Mouse (Mus musculus): Measurements from ENCODE around the gene Cct4.

Cct4 gene

GRCm38 (mm10) chr11:22990393-22991126 is at the start of gene Cct4:
Gene Cct4 (plus strand): TSS chr11:22990519.
- in situ Hi-C loops (cut with MboI), result no loop called here

DNA sequence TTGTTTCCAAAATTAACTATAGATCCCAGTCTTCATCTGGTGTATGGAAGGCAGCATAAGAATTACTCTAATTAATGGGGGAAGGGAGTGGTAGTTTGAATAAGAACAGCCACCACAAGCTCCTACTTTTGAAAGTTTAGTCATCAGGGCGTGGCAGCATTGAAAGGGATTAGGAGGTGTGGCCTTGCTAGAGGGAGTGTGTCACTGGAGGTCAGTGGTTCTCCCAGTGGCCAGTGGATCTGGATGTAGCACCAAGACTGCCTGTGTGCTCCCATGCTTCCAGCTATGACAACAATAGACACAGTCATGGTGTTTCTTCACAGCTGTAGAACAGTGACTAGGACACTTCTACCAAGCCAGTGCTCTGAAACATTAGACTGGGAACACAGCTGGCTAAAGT is 41.2 kb upstream of the Cct4 start:
- in situ Hi-C loops (cut with MboI), result no loop called here

GRCm38 (mm10) chr11:22950131-22950530 is 40.2 kb upstream of the Cct4 start:
- in situ Hi-C loops (cut with MboI), result loop anchor here (10.0 kb wide), 1 partner anchor 275 kb away; no protein-coding TSS in a partner anchor

DNA sequence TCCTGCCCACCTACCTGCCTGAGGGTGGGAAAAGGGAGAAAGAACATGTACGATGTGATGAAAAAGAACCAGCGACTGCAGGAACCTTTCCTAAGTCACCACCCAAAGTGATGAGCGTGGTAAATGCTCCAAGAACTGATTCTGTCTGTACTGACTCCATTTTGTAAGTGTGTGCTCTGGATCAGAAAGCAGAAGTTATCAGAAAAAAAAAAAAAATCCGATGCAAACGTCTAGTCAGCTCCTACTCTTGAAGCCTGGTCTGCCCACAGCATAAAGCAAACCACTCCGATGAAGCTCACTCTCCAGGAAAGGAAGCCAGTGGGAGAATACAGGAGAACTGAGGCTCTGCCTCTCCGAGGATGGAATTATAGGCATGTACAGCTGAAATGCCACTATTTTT is 37.7 kb upstream of the Cct4 start:
- in situ Hi-C loops (cut with MboI), result loop anchor here (10.0 kb wide), 1 partner anchor 278 kb away; no protein-coding TSS in a partner anchor

GRCm38 (mm10) chr11:22956346-22956745 is 34.0 kb upstream of the Cct4 start:
- in situ Hi-C loops (cut with MboI), result loop anchor here (5.0 to 10.0 kb wide), 2 partner anchors 282 to 334 kb away; no protein-coding TSS in a partner anchor

DNA sequence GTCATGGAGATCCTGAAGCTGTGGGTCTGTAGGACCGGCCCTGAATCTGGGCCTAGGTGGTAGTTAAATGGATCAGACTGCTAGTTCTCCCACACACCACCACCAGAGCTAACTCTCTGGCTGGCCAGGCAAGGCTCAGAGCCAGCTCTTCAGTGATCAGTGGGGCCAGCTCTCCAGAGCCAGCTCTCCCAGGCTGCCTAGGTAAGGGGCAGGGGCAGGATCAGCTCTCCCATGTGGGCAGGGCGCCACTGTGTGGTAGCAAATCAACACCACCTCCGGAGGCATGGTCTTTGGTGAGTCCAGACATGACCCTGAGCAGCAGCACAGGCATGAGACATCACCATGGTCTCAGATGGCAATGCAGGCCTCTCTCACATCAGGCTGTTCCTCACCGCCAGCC is 33.5 kb upstream of the Cct4 start:
- in situ Hi-C loops (cut with MboI), result loop anchor here (5.0 to 10.0 kb wide), 2 partner anchors 282 to 335 kb away; no protein-coding TSS in a partner anchor

DNA sequence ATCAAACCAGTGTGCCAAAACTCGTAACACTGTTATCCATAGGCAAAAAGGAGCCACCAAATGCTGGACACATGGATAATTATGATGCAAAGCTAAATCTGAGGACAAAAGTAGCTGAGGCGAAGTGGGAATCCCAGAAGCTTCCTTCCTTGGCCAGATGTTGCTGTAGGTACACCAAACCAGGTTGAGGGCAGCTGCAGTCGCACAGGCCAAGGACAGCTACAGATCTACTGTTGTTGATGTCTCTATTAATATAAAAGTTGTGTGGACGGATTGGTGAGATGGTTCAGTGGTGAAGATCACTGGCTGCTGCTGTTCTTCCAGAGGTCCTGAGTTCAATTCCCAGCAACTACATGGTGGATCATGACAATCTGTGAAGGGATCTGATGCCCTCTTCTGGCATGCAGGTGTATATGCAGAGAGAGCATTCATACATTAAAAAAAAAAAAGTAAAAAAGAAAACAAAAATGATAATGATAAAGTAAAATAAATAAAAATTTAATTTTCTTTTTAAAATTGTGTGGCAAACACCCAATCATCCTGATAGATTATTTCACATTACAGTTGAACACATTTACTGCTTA is 32.4 kb upstream of the Cct4 start:
- in situ Hi-C loops (cut with MboI), result loop anchor here (5.0 to 10.0 kb wide), 2 partner anchors 283 to 336 kb away; no protein-coding TSS in a partner anchor

DNA sequence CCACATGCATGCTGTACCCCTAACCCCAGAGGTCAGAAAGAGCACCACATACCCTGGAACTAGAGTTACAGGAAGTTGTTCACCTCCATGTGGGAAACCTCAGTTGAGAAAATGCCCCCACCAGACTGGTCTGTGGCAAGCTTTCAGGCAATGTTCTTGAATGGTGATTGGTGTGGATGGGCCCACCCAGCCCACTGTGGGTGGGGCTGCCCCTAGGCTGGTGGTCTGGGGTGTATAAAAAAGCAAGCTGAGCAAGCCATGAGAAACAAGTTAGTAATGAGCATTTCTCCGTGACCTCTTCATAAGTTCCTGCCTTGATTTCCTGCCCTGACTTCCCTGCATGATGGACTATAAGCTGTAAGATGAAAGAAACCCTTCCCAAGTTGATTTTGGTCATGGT is 28.2 kb upstream of the Cct4 start:
- in situ Hi-C loops (cut with MboI), result no loop called here

DNA sequence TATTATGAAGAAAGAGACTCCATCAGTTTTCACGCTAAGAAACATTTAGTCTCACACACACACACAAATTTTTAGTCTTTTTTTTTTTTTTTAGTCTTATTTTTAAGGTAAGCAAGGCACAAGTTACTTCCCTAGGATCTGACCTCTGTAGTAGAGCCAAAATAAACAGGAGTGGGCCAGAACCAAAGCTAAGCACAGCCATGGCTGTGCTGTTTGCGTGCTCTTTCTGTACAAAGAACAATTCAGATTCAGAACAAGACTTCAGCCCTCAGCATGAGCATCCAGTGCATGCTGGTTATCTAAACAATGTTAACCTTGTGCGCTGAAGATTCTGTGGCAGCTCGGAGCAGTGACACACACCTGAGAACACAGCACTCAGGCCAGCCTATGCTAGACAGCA is 25.9 kb upstream of the Cct4 start:
- in situ Hi-C loops (cut with MboI), result no loop called here

DNA sequence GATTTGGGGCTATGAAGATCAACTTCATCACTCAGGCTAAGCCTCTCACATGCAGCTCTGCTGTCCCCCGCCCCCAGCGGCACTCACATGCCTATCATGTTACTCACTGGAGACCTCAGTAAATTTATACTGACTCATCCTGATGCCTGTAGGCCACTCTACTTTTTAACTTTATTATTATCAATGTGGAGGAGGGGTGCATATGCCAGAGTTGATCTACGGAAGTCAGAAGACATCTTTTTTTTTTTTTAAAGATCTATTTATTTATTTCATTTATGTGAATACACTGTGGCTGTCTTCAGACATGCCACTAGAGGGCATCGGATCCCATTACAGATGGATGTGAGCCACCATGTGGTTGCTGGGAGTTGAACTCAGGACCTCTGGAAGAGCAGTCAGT is 24.8 kb upstream of the Cct4 start:
- in situ Hi-C loops (cut with MboI), result no loop called here

- in situ Hi-C loops (cut with MboI), result no loop called here
Measured at GRCm38 (mm10) chr11:22969486-22969885, 20.8 kb upstream of the Cct4 start.

DNA sequence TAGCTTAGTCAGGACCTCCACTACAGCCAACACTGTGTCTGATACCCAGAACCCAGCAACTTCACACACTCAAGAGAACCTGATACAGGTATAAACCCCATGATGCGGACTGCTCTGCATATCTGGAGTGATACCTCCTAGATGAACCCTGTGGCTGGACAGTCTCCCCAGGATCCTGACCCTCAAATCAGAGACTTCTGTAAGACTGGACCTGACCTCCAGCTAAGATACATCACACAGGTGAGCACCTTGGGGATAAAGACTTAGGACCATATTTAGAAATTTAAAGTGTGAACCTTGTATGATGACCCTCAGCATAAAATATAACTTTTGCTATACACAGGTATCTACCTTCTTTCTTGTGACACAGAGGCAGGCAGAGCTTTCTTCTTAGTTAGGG is 19.8 kb upstream of the Cct4 start:
- in situ Hi-C loops (cut with MboI), result no loop called here

GRCm38 (mm10) chr11:22971835-22972709 is 18.2 kb upstream of the Cct4 start, which contains the start of gene Zrsr1:
Gene Zrsr1 (plus strand): TSS chr11:22972005.
- in situ Hi-C loops (cut with MboI), result no loop called here

DNA sequence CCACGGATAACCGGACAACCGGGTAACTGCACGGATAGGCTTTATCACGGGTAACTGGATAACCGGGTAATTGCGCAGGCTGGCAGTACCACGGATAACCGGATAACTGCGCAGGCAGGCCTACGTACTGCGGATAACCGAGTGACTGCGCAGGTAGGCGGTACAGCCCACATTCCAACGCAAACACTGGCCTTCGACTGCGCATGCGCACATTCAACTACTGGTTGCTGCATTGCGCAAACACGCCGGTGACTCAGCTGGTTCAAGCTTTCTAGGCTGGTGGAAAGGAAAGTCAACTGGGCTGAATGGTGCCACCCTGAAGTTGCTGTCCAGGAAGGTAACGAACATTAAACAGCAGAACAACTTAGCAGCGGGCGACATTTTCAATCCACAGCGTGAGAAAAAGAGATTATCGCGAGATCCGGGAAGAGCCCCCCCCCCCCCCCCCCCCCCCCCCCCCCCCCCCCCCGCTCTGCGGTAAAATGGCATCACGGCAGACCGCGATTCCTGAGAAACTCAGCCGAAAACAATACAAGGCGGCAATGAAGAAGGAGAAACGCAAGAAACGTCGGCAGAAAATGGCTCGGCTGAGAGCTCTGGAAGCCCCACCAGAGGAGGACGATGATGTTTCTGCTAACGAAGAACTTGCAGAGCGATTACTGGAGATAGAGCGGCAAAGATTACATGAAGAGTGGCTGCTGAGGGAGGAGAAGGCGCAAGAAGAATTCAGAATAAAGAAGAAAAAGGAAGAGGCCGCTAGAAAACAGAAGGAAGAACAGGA is 17.4 kb upstream of the Cct4 start:
- in situ Hi-C loops (cut with MboI), result no loop called here

- in situ Hi-C loops (cut with MboI), result no loop called here
Measured at GRCm38 (mm10) chr11:22973599-22973998, 16.7 kb upstream of the Cct4 start.

- in situ Hi-C loops (cut with MboI), result no loop called here
Measured at GRCm38 (mm10) chr11:22978215-22978614, 12.1 kb upstream of the Cct4 start.

DNA sequence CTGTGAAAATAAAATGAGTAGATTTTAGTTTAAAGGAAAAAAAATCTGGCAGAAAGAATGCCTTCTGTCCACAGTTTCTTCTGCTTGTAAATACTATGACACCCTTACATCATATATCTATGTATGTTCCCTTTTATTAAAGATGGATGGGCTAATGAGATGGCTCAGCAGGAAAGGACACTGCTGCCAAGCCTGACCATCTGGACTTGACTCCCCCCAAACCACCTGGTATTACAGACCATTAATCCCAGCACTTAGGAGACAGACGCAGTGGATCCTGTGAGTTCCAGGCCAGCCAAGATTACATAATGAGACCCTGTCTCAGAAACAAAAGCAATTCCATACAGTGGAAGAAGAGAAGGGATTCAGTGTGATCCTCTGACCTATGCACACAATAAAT is 11.6 kb upstream of the Cct4 start:
- in situ Hi-C loops (cut with MboI), result no loop called here

DNA sequence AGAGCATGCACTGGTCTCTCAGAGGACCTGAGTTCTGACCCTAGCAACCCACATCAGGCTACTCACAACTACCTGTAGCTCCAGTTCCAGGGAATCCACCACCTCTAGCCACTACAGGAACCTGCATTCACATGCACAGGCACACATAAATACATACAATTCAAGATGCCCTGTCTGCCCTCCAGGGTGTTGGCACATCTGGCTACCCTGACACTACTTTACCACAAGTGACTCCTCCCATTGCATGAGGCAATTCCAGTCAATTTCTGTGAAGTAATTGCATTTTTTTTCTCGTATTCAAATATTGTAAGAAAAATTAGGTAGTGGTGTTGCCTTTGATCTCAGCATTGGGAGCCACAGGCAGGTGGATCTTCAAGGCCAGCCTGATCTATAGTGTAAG is 11.1 kb upstream of the Cct4 start:
- in situ Hi-C loops (cut with MboI), result no loop called here

GRCm38 (mm10) chr11:22981041-22981440 is 9.3 kb upstream of the Cct4 start:
- in situ Hi-C loops (cut with MboI), result no loop called here

- in situ Hi-C loops (cut with MboI), result no loop called here
Measured at GRCm38 (mm10) chr11:22981543-22981950, 8.8 kb upstream of the Cct4 start.

GRCm38 (mm10) chr11:22981984-22982757 is 8.1 kb upstream of the Cct4 start, which contains the start of the genes Gm28048 and Commd1:
Gene Gm28048 (minus strand): TSS chr11:22982090.
Gene Commd1 (minus strand): TSS chr11:22982382.
- in situ Hi-C loops (cut with MboI), result no loop called here

Data from mature B cell (primary cell).